Mouse (Mus musculus): ENCODE data around the gene Mrps5. TPM values are rescaled to one million over a fixed set of nuclear protein-coding genes. Genes with fewer than 3 reads are reported as not detected.
A peak's percentile ranks its signal among the peaks of the same experiment; 100 is the strongest.

The Mrps5 gene
- total RNA-seq, 2 experiments from 2014 or later, result 6.7 to 20.5 TPM

DNA sequence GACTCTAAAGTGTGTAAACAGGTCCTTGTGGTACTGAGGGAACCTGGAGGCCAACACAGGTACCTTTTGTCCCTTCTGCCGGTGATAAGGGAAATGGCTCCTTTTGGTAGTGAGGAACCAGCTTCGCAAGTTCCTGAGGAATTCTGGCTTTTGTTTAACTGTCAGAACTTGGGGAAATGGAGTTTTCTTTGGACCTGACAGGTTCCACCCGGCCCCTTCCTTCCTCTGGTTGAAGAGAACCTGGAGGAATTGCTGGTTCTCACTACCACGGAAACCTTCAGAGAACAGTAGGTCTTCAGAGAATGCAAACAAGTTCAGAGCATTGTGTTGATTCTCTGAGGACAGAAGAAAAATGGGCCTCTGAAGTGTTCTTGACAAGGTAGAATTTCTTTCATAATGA lies 24.4 kb downstream of the Mrps5 start:
- ATAC-seq (replicated peaks; ENCODE audit: low FRiP score, poor library complexity, severe bottlenecking), result no peak

DNA sequence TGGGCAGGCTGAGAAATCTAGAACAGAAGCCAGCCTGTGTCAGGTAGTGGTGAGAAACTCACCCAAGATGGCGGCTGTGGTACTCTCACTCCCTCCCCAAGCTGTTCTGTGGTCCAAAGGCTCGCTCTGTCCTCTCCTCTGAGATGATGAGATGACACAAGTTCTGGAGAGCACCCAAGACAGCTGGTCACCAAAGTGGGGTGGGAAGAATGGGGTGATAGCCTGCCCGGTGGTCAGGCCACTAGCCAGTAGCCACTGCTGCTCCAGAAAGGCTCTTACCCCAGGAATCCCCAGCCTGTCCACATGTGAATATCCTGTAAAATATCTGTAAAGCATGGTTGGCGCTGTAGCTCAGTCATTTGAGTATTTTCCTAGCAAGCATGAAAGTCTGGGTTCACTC lies 25.3 kb downstream of the Mrps5 start:
- ATAC-seq (replicated peaks; ENCODE audit: low FRiP score, poor library complexity, severe bottlenecking), result no peak

DNA sequence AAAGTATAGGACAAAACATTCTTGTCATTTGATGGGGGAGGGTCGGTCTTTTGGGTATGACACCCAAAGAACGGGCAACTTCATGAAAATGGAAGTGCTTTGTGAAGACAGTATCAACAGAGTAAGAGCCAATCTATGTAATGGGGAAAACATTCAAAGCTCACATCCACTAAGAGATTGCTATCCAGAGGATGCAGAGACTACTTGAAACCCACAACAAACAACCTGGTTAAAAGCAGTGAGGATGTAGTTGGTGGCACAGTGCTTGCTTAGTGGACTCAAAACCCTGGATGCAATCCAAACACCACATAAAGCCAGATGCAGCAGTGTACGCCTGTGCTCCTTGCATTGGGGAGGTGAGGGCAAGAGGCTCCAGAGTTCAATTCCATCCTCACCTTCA lies 32.3 kb downstream of the Mrps5 start:
- no peak for ATAC-seq (replicated peaks; ENCODE audit: low FRiP score, poor library complexity, severe bottlenecking)

DNA sequence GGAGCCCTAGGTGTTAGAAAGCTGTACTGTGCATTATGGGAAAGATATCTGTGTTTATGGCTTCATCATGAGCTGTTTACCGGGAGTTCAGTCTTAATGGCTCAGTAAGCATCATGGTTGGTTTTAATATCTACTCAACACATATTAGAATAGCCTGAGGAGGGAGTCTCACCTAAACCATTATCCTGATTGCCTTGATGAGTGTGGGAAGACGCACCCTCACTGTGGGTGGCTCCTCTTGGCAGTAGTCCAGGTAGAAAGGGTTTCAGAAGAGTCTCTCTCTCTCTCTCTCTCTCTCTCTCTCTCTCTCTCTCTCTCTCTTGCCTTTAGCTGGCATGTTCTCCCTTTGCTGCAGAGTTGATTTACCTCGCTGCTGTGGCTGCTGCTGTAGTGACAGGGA lies 35.0 kb downstream of the Mrps5 start:
- no peak for ATAC-seq (replicated peaks; ENCODE audit: low FRiP score, poor library complexity, severe bottlenecking)

DNA sequence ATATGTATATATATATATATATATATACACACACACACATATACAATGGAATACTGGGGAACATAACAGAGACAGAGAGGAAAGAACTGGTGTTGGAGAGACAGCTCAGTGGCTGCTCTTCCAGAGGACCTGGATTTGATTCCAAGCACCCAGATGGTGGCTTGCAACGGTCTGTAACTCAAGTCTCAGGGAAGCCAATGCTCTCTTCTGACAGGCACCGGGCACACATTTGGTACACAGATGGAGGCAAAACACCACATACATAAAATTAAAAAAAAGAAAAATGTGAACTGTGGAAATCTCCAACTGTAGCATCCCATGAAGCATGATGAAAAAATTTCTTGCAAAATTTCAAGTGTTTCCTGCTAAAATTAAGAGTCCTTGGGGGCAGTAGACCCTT lies 37.8 kb downstream of the Mrps5 start:
- ATAC-seq (replicated peaks; ENCODE audit: low FRiP score, poor library complexity, severe bottlenecking), result no peak

DNA sequence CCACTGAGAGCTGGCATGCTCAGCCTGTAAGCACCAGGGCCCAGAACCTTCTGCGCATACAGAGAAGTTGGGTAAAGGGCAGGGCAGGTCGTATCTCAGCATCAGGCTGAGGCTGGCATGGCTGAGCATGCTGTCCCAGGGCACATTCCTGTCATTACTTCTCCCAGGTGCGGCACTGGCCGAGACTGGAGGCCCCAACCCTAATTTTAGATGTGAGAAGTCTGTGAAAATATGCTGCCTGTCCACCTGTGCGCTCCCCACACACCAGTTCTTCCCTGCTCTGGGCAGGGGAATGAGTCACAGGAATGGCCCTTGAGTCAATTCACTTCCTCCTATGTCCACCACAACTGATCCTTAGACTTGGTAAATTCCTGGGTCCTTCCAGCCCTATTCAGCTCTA lies 38.6 kb downstream of the Mrps5 start:
- ATAC-seq (replicated peaks; ENCODE audit: low FRiP score, poor library complexity, severe bottlenecking), result no peak

DNA sequence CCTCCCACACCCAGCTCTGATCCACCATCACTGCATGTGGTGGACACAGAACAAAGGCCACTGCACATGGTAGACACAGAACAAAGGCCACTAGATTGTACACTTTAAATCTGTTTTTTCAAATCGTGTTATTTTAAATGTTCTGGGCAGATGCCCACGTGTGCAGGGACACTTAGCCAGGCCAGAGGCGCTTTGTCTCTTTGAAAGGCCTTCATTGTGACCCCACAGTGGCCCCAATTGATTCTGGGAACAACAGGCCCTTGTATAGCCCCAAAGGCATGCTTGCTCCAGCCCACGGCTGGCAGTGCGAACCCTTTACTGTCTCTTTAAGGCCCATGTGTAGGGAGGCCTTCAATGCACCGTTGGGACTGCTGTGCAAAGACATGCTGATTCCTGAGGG lies 40.3 kb downstream of the Mrps5 start:
- no peak for ATAC-seq (replicated peaks; ENCODE audit: low FRiP score, poor library complexity, severe bottlenecking)

DNA sequence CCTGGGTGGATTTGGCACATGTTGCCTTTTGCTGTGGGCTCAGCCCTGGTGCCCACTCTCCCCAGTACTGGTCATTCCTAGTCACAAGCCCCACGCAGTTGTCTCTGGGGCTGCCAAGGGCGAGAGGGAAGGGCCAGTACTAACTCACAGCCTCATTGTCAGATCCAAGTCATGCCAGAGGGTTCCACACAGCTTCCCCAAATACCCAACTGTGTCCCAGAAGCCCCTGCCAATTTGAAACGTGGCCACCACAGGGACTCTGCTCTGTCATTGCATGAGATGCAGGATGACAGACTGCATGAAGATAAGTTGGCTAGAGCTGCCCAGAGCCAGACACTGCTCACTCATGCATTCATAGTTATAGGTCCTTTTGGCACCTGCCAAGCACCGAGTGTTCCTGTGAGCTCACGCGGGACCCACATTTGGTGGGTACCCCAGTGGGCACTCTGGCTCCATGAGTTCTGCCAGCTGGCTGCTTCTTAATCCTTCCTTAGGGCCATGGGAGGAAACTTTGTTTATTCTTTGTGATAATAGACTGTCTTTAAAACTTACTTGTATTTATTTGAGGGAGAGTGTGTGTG lies 41.1 kb downstream of the Mrps5 start:
- no peak for ATAC-seq (replicated peaks; ENCODE audit: low FRiP score, poor library complexity, severe bottlenecking)

DNA sequence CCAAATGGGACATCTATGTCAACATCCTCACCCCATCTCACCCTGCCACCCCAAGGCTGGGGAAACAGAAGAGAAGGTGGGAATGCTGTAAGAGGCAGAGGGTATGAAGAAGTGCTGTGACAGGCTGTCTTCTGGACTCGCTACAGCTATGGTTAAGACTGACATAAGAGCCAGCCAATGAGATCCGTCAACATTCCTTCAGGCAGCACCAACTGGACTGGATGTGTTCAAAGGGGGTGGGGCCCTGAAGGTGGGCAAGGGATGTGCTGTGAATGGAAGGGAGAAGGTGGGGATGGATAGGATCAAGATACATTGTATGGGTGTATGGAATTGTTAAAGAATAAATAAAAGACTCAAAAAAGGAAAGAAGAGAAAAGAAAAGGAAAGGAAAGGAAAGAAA lies 45.6 kb downstream of the Mrps5 start:
- no peak for ATAC-seq (replicated peaks; ENCODE audit: low FRiP score, poor library complexity, severe bottlenecking)

DNA sequence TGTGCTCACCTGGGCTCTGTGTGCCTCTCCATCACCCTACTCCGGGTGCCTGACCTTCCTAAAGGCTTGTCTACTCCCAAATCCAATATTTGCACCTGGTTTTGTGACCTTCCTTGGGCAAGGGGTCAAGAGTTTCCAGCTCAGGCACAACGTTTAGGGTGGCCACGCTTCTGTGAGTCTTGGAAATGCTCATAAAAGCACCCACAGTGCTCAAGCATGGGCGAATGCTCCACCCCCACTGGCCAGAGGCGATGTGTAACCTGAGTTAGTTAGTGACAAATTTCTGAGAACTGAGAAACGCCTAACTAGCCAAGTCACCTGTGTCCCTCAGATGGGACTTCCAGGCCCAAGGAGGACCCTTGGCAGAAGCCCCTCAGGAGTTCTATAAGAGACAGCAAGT lies 48.6 kb downstream of the Mrps5 start:
- no peak for ATAC-seq (replicated peaks; ENCODE audit: low FRiP score, poor library complexity, severe bottlenecking)

DNA sequence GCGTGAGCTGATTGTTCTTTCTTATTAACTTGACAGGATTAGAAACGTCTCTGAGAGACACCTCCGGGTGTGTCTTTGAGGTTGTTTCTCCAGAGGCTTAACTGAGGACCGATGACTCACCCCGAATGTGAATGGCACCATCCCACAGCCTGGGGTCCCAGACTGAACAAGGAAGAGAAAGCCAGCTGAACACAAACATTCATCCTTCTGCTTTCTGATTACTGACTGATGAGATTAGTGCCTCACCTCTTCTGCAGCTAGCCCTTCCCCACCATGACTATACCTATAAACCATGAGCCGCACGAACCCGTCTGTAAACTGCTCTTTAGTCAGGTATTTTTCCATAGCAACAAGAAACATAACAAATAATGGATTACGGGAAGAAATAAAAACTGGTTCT lies 52.0 kb downstream of the Mrps5 start:
- ATAC-seq (replicated peaks; ENCODE audit: low FRiP score, poor library complexity, severe bottlenecking), result no peak

DNA sequence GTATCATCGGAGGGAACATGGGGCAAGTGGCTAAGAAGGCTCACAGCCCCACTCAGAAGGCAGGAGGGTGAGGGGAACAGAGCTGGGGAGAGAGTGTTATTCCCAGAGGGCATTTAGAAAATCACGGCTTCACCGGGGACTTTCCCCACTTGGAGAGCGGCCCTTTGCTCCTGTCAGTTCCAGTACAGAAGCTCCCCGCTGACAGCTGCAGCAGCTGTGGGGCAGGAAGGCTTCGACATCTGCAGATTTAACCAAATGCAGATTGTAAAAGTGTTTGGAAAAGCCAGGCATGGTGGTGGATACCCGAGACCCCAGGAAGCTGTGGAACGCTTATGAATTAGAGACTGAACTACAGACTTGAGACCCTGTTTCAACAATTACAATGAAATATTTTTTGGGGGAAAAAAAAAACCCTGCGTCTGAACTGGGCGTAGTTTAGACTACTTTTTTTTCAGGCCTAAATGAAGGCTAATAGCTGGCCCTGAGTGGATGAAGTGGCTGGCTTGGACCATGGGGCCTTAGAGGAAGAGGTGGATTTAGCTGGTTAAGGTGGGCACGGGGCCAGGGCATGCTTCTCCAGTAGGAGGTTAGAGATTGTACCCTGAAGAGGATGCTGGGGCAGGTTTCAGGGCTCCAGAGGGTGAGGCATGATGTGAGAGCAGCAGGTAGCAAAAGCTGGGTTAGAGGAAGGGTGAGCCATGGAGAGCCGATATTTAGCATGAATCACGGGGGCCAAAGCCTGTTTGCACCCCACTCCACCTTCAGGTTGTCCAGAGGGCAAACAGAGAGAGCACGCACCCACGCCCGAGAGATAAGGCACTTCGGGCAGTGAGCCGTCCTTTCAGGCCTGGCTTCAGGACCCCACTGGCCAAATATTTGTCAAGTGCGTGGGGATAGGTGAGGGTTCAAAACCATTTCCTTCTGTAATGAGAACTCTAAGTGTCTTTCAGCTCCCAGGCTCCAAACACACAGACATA lies 57.0 kb downstream of the Mrps5 start:
- no peak for ATAC-seq (replicated peaks; ENCODE audit: low FRiP score, poor library complexity, severe bottlenecking)

DNA sequence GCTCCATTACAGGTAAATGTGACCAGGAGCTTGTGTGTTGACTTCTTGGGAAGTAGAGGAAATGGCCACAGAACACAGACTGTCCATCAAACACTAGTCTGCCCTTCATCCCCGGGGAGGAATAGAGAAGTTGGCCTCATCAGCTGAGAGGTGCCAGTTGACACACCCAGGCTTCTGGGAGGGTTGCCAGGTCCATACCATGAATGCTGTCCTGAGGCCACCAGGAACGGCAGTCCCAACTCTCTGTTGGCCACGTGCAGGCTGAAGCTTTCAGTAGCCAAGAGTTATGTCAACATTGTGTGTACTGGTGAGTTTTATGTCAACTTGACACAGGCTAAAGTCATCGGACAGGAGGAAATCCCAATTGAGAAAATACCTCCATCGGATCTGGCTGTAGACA lies 59.9 kb downstream of the Mrps5 start:
- no peak for ATAC-seq (replicated peaks; ENCODE audit: low FRiP score, poor library complexity, severe bottlenecking)

DNA sequence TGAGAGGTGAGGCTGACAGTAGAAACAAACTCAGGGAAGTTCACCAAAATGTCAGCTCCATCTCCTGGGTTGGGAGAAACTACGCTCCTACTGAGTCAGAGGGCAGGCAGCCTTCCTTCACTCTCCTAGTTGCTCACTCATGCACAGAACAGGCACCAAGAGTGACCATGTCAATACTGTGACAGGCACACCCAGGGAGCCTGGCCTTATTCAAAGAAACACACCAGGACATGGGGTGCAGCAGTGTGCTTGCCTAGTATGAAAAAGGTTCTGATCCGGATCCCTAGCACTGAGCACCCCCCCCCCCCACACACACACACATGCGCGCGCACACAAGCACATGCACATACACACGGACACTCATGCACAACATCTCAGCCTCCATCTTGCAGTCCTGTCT lies 61.1 kb downstream of the Mrps5 start:
- no peak for ATAC-seq (replicated peaks; ENCODE audit: low FRiP score, poor library complexity, severe bottlenecking)

DNA sequence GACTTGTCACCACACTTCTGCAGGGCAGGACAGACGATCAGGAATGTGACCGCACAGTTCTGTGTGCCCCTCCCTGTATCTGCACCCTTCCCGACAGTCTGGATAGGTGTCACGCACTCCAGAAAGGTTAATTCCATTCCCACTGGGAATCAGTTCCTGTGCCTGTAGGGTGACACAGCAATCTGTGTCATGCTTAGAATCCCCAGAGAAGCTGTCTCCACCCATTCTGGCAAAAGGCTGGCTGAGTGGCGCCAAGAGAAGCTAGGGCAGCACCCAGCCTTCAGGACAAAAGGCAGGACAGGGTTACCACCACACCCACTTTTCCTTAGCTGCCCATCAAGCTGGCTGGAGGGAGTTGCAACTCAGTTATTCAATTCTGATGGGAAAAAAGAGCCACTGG lies 62.9 kb downstream of the Mrps5 start:
- ATAC-seq (replicated peaks; ENCODE audit: low FRiP score, poor library complexity, severe bottlenecking), result no peak

DNA sequence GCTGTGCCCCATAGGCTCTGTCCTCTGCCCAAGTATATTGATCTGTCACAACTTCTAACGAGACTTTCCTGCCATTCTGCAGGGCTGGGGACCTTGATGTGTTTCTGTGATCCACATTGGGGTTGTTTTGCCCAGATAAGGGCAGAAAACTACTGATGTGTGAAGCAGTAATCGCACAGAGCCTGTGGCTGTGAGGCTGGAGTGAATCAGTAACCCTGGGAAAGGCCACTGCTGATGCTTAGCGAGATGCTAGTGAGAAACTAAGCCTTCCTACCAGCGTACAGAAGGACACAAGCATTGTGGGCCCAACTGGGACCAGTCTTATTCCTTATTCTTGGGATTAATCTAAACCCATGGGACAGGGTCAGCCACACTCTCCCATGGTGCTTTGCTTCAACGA lies 64.6 kb downstream of the Mrps5 start:
- ATAC-seq (replicated peaks; ENCODE audit: low FRiP score, poor library complexity, severe bottlenecking), result no peak

DNA sequence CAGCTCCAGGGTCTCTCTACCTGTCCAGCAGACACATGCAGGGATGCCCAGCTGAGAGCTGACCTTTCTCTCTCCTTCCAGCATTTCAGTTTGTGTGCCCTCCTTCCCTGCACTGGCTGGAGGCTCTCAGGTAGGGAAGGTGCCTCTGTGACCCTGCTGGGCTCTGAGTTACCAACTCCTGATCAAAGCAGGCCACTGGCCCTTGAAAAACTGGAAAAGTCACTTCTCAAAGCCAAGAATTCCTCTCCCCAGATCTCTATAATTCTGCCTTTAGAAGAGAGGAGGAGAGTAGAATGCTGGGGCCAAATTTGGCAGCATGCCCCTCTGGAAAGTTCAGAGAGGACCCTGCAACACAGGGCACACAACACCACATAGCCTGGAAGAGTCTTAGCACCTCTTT lies 65.3 kb downstream of the Mrps5 start:
- no peak for ATAC-seq (replicated peaks; ENCODE audit: low FRiP score, poor library complexity, severe bottlenecking)

DNA sequence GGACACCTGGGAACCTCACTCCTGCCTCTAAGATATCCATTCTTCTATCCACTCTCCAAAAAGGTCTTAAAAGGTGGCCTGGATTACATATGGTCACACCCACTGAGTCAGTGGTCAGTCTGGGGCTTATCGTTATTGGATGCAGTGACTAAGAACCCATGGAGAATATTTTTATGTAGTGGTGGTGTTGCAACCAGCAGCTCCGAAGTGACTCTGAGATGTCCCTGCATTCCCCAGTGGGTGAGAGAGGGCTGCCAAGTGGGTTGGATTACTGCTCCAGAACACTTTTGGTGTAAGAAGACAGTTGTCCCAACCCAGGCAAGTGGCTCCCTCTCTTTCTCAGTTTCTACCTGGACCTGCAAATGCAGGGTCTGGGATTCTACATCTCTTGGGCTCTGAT lies 65.8 kb downstream of the Mrps5 start:
- ATAC-seq (replicated peaks; ENCODE audit: low FRiP score, poor library complexity, severe bottlenecking), result no peak

DNA sequence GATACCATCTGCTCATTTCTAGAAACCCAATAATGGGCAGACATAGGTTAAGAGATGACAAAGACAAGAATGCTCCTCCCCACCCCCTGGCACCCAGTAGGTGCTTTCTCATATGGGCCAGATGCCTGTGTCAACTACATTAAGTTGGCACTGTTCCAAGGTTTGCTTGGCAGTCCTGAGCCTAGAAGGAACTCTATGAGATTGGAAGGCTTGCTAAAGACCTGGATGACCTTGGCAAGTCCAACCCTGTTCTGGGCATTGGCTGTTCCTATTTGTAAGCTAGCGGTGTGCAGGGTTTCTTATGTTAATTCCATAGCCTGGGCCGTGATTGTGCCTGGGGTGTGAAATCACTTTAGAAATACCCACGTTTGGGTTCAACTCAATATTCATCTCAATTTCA lies 67.8 kb downstream of the Mrps5 start:
- ATAC-seq (replicated peaks; ENCODE audit: low FRiP score, poor library complexity, severe bottlenecking), result no peak

DNA sequence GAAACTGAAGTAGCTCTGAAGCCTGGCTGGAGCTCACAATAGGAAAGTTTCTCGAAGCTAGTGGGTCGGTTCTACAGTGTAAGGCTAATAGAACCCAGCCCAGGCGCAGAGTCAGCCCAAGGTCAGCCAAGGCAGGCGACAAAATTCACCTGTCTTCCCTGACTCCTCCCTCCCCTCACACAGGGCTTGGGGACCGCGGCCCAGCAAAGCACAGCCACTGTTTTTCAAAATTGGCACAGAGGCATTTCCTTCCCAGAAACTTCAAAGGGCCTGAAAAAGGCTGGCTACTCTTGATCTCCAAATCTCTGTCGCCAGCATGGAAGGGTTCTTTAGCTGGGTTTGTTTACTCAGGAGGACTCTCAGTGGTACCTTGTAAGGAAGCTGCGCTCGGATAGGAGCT lies 68.4 kb downstream of the Mrps5 start:
- ATAC-seq (replicated peaks; ENCODE audit: low FRiP score, poor library complexity, severe bottlenecking), result 0 out of 2 replicates have a peak, but pooled peaks have one; percentile 46

DNA sequence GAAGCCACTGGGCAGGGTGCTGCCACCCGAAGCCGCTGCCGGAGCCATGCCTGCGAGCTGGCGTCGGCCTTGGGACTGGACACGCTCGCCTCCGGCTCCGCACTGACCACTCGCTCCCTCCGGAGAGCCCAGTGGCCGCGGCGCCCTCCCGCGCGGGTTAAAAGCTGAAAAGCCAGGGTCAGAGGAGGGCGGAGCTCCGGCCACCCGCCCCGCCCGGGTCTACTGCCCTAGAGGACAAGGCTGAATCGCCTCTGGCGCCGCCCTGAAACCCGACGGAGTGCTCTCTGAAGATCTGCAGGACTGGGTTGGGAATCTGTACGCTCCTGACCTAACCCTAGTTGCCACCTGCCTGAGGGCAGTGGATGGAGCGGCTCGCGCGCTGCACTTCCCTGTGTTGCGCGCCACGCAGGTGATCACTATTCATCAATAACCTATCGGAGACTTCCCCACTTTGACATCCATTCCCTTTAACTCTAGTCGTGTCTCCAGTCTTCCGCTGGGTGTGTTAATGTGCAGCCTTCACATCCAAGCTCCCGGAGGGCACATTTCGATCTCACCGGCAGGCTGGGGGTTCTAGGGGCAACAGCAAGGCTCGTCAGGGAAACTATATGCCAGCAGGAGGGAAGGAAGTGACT lies 69.2 kb downstream of the Mrps5 start, which contains the start of gene Mal:
Mal (minus strand) TSS at position 610 of the 635 bp plus-strand sequence.
- ATAC-seq (replicated peaks; ENCODE audit: low FRiP score, poor library complexity, severe bottlenecking), result no peak

Measured in erythroid progenitor cell, adult 5-6 weeks (primary cell).